Mouse (Mus musculus): ENCODE results near the gene Prr18. TPM values are rescaled to one million over a fixed set of nuclear protein-coding genes. Genes with fewer than 3 reads are reported as not detected.
A peak's percentile ranks its signal among the peaks of the same experiment; 100 is the strongest.
"Not testable (repeated sequence)": the region's sequence is repeated elsewhere in the genome, so short reads cannot be mapped to it uniquely, and the experiment has no call there.

Gene Prr18
- total RNA-seq (2021) = 10 to 100 TPM in 1 of 2 experiments, 1 to 10 TPM in 1; 7.2 to 12.3 TPM
- long read RNA-seq, experiment 1, transcript Prr18-202 (2 exons, 3,251 nt) = major isoform, 5 of 21 reads
- long read RNA-seq, experiment 1, partial matches to known transcripts = 0 of 21 reads
- long read RNA-seq, experiment 1, other reads (novel, unspliced or antisense) = 13 of 21 reads
- long read RNA-seq, experiment 2, transcript Prr18-202 (2 exons, 3,251 nt) = major isoform, 6 of 19 reads
- long read RNA-seq, experiment 2, partial matches to known transcripts = 0 of 19 reads
- long read RNA-seq, experiment 2, other reads (novel, unspliced or antisense) = 12 of 19 reads

DNA sequence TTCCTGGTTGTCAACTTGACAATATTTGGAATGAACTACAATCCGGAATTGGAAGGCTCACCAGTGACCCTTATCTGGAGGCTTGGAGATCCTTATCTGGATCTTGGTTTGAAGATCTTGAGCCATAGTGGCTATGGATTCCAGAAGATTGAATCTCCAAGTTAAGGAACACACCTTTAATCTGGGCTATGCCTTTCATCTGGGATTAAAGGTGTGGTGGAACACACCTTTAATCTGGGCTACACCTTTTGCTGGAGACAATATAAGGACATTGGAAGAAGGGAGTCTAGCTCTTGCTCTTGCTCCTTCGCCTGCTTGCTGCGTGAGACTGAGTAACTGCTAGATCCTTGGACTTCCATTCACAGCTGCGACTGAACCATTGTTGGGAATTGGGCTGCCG is at the start of gene Prr18:
Gene Prr18, plus strand, starts transcription at position 301 of the 400 bp plus-strand sequence.
- intact Hi-C loops (cut with DNase I); DNase-seq (ENCODE audit: low spot score in 2 of 2): not testable (repeated sequence)

DNA sequence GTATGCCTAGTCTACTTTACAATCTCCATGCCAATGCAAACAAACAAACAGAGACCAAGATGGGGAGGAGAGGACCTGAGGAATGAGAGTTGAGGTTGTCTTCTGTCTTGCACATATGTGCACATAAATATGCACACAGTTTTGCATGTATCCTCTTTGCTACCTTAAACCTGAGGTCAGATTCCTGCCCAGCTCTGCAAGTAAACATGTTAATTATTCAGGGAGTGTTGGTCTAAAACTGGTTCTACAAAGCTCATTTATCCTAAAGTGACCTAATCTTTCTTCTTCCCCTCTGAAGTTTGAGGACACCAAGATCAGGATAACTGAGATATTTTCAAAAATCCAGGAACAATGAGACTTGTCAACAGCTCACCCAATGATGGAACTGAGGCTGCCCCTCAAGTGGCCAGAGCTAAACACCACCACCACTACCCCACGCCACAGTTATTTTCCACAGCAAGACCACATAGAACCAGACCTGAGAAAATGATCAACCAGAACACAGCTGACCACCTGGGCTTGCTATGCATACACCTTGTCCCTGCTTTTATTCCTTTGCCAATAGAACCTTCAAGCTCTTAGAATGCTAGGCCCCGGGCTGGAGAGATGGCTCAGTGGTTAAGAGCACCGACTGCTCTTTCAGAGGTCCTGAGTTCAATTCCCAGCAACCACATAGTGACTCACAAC is 47.1 kb upstream of the Prr18 start:
- no peak for DNase-seq (ENCODE audit: low spot score in 2 of 2)
- intact Hi-C loops (cut with DNase I) = no loop called here

DNA sequence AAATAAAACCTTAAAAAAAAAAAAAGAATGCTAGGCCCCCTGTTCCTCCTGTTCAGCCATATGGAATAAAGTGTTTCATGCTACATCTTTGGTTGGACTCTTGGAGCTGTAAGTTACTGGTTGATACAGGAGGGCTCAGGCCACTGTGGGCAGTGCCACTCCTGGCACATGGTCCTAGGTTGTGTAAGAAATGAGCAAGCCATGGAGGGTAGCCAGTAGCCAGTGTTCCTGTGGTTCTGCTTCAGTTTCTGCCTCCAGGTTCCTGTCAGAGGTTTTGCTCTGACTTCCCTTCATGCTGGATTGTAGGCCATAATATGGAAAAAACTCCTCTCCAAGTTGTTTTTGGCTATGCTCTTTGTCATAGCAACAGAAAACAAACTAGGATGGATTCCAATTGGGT is 46.5 kb upstream of the Prr18 start:
- intact Hi-C loops (cut with DNase I) = no loop called here
- DNase-seq (ENCODE audit: low spot score in 2 of 2) = no peak

DNA sequence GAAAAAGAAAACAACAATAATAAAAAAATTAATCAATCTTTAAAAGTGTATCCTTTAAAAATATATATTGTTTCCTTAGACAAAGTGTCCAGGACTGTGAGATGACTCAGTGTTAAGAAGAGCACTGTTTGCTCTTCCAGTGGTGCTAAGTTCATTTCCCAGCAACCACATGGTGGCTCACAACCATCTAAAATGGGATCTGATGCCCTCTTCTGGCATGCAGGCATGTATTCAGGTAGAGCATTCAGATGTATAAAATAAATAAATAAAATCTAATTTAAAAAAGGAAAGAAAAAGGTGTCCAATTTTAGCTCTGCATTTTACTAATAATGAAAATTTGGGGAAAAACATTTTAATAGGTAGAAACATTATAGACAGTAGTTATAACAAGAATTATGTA is 41.4 kb upstream of the Prr18 start:
- no peak for DNase-seq (ENCODE audit: low spot score in 2 of 2)
- intact Hi-C loops (cut with DNase I) = no loop called here

DNA sequence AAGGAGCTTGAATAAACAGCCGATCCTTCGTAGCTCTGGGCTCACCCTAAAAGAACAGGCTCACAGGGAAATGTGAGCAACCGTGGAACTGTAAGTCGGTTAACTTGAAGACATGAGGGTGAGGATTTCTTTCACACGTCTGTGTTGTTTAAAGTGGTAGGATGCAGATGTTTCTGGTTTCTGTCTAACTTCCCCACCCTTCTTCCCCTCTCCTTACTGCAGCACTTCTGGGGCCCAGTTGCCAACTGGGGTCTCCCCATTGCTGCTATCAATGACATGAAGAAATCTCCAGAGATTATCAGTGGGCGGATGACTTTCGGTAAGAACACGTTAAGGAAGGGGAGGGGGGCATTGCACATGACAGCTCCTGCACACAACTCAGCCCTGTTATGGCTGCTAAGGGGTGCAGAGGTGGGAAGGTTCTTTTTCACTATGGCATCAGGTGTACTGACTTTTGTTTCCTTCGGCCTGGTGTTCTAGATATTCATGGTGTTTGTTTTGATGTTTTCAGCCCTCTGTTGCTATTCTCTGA is 40.9 kb upstream of the Prr18 start:
- no peak for DNase-seq (ENCODE audit: low spot score in 2 of 2)
- intact Hi-C loops (cut with DNase I) = no loop called here

DNA sequence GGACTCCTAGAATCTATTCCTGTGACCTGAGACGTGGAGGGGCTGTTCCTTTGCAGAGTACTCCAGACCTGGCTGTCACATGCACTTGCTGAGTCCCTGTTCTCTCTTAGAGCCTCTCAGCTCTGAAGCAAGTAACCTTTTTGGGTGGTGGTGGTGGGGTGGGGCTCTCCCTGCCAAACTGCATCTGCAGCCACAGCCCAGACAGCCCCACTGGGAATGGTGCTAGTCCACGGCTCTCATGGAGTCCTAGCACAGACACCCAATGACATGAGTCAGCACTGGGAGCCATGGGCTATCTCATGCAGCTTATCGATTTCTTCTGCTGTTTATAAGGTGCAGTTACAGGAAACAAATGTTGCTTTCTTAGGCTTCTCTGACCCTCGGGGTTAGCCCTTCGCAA is 39.5 kb upstream of the Prr18 start:
- intact Hi-C loops (cut with DNase I) = no loop called here
- DNase-seq (ENCODE audit: low spot score in 2 of 2) = no peak

DNA sequence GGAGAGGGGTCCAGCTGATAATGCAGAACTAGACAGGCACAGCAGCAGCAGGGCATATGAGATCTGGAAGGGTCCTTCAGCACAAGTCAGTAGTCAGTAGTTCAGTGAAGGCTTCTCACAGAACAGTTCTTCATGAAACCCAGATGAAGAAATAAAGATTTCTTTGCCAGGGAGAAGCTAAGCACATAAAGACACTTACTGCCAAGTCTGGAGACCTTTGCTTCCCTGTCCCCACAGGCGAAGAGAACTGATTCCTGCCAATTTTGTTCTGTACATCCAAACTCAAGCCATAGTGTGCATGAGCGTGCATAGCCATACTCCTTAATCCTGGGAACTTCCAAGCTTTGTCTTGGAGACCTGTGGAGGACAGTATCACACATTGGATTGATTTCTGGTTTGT is 39.0 kb upstream of the Prr18 start:
- no peak for DNase-seq (ENCODE audit: low spot score in 2 of 2)

DNA sequence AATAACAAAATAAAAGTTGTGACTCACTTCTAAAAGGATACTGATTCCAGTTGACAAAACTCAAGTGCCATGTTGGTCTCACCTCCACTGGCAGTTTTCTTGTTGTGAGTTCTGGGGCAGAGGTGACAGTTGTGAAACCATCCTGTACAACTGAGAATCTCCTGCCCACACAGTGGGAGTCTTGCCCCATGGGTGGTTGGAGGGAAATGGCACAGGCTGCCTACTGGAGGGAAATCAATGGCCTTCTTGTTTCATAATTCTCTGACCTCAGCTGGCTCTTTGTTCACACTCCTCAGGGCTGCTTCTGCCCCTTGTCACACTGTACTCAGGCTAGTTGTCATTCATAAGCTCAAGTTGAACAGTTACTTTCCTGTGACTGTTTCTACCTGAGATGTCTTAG is 37.7 kb upstream of the Prr18 start:
- DNase-seq (ENCODE audit: low spot score in 2 of 2) = no peak
- intact Hi-C loops (cut with DNase I) = no loop called here

More for the DNA sequence above, 39.0 kb upstream of the Prr18 start:
- intact Hi-C loops (cut with DNase I) = no loop called here

DNA sequence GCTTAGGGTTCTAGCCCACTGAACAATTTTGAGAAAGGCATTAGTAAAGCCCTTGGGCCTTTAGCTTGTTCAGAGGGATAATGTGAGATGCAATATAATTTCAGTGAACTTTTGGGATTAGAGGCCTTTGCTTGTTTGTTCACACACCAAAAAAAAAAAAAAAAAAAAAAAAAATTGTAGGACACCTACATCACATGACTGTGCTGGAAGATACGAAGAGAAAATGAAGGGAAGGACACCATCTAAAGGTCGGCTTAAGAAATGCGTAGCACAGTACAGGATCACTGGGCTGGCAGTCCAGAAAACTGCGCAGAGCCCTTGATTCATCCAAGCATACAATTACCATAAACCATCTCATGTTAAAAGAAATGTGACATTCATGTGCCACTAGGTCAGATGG is 35.7 kb upstream of the Prr18 start:
- intact Hi-C loops (cut with DNase I) = no loop called here

DNA sequence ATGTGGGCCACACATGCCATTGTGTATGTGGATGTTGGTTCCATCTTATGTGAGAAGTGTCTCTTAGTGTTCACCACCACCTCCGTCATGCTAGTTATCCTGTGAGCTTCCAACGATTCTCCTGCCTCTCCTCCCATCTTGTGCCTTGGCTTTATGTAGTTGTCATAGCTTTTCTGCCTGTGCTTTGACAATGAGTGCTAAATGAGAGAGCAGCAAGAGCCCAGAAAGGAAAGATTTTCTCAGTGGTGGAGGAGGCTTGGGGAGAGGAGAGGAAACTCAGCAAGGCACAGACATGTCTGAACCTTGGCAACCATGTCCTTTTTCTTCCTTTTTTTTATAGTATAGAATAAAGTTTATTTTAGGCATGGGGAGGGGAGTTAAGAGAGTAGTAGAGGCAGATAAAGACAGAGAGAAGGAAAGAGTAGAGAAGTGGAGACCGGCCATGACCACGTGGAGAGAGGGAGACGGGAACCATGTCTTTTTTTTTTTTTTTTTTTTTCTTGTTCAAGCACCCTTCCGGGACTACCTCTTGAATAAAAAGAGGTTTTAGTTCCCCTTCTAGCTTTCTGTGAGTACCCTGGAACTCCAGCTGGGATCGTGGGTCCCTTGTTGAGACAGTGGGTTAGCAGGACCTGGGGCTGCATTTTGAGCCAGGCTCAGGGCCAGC is 34.4 kb upstream of the Prr18 start:
- DNase-seq (ENCODE audit: low spot score in 2 of 2) = no peak
- intact Hi-C loops (cut with DNase I) = no loop called here

More for the DNA sequence above, 35.7 kb upstream of the Prr18 start:
- DNase-seq (ENCODE audit: low spot score in 2 of 2) = no peak

DNA sequence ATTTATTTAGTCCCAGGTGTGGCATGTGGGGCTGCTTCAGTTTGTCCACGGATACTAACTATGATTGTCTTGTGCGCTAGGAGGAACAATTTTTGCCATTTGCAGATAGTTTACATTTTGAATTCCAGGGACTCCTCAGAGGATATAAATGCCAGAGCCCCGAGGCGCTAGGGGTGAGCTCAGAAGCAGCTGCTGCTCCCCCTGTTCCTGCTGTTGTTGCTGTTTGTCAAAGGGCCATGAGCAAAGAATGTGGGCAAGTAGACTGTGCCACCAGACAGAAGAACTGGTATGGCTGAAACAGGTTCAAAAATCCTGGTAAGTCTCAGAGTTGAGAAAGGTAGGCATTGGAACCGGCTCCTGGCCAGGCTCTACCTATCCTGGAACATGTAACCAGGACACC is 33.6 kb upstream of the Prr18 start:
- intact Hi-C loops (cut with DNase I) = no loop called here
- no peak for DNase-seq (ENCODE audit: low spot score in 2 of 2)

DNA sequence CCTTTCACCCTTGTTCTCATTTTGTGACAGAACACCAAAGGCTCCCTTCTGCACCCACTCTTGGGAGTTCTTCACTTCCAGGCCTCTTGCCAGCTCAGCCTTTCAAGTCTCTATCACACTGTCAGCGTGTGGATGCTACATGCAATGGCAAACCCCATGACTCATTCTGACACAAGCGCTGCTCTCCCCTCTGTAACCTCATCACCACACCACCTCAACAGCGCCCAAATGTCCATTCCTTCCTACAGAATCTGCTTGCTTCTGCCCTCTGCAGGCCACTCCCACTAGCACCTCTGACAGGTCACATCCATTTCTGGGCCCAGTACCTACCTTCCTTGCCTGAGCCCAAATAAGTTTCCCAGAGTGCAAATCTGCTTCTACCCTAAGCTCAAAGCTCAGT is 31.5 kb upstream of the Prr18 start:
- peak in 1 of 2 experiments; percentile 25 for DNase-seq (ENCODE audit: low spot score in 2 of 2)
- intact Hi-C loops (cut with DNase I) = no loop called here

DNA sequence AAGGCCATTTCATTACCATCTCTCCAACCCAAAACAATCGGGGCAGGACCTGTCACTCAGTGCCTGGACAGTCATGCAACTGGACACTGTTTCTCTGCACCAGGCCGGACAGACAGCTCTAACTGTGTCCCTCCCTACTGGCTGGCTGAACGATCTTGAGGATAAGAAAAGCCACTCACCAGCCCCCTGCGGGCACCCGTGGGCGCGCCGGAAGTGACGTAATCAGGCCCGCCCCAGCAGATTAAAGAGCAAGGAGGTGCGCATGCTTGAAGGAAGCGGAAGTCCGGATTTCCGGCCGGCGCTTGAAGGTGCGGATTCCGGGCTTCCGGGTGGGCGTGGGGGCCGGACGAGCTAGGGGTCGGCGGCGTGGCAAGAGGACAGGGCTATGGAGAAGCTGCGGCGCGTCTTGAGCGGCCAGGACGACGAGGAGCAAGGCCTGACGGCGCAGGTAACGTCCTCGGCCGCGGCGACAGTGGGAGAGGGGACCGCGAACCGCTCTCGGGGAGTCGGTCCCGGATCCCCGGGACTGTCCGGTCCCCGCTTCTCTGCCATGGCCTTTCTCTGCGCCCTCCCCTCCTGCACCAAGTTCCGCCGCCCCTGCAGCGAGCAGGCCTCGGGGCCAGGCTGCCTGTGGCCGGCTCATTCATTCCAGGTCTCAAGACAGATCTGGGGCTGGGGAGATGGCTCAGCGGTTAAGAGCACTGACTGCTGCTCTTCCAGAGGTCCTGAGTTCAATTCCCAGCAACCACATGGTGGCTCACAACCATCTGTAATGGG is 26.2 kb upstream of the Prr18 start, which contains the start of gene Sft2d1:
Gene Sft2d1, plus strand, starts transcription at position 265 of the 777 bp plus-strand sequence.
- DNase-seq (ENCODE audit: low spot score in 2 of 2) = peak; percentile 97 to 98
- intact Hi-C loops (cut with DNase I) = loop anchor here (2.0 kb wide), 1 partner anchor 62 kb away; no protein-coding TSS in a partner anchor

DNA sequence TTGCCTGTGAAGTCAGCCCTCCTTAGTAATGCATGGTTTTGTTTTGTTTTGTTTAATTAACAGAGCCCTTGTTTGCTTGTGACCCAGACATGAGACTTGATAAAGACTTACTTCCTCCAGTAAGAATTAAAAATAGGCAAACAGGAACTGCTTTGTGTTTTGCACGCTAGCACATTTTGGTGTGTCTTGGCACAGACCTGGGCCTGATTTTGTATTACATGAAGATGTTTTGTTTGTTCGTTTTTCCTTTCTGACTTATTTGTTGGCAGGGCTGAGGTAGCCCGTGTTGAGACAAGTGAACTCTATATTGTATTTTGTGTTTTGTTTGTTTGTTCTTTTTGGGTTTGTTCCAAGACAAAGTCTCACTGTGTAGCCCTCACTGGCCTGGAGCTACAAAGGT is 25.5 kb upstream of the Prr18 start:
- intact Hi-C loops (cut with DNase I) = loop anchor here (2.0 kb wide), 1 partner anchor 61 kb away; no protein-coding TSS in a partner anchor
- no peak for DNase-seq (ENCODE audit: low spot score in 2 of 2)

DNA sequence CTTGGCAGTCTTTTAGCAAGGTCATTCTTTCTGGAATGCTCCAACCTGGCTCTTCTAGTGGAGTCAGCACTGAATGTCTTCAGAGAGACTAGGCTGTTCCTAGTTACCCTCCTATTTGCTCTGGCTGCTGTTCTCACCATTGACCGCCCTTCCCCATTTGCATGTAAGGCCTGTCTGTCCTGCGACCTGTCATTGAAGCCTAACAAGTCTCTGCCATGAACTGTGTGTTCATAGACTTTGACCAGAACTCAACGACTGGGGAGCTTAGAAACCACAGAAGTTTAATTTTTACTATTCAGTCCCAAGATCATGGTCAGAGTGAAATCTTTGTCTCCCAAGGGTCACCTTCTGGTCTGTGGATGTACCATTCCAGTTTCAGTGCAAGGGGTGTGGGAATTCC is 23.3 kb upstream of the Prr18 start:
- no peak for DNase-seq (ENCODE audit: low spot score in 2 of 2)
- intact Hi-C loops (cut with DNase I) = no loop called here

DNA sequence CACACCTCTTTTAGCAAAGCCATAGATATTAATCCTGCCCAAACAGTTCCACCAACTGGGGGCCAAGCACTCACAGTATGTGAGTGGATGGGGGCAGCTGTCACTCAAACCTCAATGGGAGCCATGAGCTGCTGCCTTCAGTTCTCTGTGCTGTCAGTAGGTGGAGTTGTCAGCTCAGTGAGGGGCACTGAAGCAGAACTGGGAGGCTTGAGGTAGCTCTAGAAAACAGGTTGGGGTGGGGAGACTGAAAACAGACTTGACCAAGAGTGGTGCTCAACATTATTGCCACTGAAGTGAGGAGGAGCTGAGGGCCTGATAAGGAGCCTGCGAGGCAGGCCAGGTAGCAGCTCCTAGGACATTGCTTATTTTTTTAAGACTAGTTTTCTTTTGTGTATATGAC is 21.0 kb upstream of the Prr18 start:
- intact Hi-C loops (cut with DNase I) = no loop called here
- no peak for DNase-seq (ENCODE audit: low spot score in 2 of 2)

DNA sequence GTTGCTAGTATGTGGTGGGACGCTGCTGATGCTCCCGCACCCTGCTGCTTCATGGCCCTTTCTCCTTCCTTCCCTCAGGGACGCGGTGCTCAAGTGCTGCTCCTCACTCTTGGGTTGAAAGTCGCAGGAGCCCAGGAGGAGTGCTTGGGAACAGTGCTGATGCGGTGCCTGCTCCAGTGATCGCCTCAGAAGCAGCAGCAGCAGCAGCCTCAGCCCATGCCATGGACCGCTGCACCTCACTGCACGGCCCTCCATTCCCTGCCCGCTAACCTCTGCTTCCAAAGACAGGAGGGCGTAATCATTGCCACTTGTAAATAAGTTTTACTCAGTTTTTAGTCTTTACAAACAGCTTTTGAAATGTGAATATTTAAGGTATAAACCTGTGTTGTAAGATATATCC is 10.4 kb upstream of the Prr18 start:
- intact Hi-C loops (cut with DNase I); DNase-seq (ENCODE audit: low spot score in 2 of 2): not testable (repeated sequence)

DNA sequence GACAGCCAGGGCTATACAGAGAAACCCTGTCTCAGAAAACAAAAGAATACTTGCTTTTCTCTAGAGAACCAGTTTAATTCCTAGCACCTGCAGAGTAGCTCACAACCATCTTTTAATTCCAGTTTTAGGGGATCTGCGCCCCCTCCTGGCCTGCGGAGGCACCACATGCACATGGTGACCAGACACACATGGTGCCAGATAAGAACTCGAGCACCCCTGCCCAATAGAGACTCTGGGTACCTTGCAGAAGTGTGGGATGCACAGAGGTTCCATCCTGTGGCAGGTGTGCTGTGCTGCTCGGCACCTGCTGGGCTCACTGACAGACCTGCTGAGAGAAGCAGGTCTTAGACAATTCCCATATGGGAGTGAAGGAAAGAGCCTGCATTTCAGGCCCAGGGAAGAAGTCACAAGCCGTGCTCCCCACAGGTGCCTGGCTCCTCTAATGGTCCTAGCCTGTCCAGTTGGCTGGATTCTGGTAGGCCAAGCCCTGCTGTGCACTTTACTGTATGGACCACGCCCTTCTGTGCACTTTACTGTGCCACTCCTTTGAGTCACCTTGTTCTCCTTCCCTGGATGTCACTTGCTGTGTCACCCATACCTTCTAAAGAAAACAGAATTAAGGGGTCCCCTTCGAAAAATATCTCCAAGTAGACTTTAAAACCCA is 8.6 kb upstream of the Prr18 start:
- intact Hi-C loops (cut with DNase I) = no loop called here

DNA sequence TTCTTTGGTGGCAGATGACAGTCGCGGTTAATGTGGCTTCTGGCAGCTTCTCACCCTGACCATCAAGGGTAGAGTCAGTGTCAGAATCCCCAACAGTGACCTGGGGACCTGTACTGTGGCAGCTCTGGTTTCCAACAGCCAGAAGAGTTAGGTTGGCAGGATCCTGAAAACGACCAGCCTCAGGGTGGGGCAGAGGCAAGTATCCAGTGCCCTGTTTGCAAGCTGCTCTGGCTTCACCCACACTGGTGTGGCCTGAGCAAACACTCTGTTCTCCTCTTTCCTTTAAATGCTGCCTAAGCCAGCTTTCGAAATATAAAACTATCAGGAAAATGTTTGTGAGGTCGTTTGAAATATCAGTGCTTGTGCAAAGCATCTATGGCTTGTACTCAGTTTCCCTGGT is 6.7 kb upstream of the Prr18 start:
- no peak for DNase-seq (ENCODE audit: low spot score in 2 of 2)
- intact Hi-C loops (cut with DNase I) = no loop called here

More for the DNA sequence above, 8.6 kb upstream of the Prr18 start:
- DNase-seq (ENCODE audit: low spot score in 2 of 2) = no peak
